Mouse (Mus musculus) G1E-ER4 (cell line): Measurements from ENCODE around the gene Cetn4. TPM values are rescaled to one million over a fixed set of nuclear protein-coding genes. Genes with fewer than 3 reads are reported as not detected.

ENCODE experiments used
- GATA1 ChIP-seq: IDR thresholded peaks from one replicate; pipeline ENCODE4 v1.8.0; 2012; ENCODE audit warnings: low read length, inconsistent platforms
- polyA plus RNA-seq: library from polyadenylated mRNA; stranded (reverse); fragments of >175 nt; gene quantifications from 2 replicates; pipeline ENCODE4 v1.2.3, GENCODE M21; 2012

Cetn4 gene
- polyA plus RNA-seq, 1 experiment, result 9.1 TPM

DNA sequence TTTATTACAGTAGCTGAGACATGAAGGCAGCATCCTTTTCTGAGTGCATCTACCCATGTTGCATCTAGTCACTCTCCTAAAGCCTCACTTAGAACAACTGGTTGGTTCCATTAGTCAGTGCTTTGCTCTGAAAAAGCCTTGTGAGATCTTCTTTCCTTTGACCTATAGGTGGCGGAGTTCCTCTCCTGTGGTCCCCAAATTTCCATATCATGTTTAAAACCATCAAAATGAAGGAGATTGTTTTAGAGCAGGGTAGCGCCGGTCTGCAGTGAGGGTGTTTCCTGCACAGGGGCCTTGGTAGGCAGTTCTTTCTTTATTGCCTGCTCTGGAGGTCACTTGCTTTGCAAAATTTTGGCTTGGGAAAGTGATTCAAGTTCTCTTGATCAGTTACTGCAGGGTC, 11.8 kb upstream of the Cetn4 start:
- no peak for TF ChIP-seq GATA1

DNA sequence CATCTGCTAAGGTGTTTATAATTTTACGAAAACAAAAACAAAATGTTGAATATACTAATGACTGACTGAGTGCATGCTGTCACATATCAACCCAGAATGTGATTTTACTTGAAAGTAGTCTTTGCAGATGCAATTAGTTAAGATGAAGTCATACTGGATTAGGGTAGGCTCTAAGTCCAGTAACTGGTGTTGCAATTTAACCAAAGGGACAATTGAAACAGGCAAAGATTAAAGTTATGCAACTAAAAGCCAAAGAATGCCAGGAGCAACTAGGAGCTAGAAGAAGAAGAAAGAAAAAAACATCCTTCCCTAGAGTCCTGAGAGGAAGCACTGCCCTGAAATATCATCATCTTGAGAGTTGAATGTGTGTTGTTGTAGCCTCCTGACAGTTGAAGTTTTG, 3.7 kb upstream of the Cetn4 start:
- TF ChIP-seq GATA1, result no peak

GRCm38 (mm10) chr3:37313371-37313770, 863 bp upstream of the Cetn4 start:
- no peak for TF ChIP-seq GATA1

DNA sequence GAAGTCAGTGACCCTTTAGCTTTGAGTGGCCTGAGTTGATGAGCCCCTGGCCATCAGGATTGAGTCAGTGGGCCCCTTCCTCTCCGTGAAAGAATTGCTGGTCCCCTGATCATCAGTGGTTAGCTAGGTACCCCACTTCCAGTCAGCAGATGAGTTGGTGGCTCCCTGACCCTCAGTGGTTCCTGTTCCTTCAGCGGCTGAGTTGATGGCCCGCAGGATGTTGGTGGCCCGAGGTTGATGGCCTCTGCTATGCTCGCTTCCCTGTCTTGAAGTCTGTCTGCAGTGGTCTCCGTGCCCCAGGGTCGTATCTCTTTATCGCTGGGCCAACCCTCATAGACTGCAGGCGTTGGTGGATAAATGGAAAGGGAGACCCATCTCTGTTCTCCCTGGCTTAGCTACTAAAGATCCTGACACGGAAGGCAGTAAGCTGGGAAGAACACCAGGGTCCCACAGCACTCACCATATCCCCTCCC, 575 bp downstream of the Cetn4 start:
- TF ChIP-seq GATA1, result no peak

DNA sequence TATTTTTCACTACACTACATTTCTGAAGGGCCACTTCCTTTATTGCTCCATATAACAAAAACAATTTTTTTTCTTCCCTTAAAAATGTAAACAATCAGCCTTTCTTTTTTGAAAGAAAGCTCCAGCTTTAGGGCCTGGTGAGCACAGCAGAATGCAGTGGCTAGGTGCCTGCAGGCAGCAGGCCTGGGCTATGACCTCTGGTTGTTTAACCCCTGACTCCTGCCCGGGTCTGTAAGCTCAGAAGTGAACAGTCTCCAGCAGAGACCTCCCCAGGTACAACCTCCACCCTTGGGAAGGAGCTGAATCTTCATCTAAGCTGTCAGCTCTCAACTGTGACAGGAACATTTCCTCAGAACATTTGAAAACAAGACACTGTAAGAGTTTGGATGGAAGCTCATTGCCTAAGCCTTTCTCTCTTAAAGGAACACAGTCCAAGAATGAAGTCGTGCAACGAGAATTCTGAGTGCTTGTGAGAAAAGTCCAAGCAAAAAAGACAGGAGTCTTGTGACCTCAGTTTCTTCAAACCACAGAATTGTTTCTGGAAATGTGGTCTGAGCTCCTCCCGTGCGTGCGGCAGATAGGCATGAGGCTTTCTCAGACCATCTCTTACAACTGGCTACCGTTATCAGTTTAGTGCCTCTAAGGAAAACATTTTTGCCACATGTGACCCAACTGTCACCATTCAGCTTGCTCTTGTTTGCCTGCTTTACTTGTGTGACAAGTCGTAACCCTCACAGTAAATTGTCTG, 8.9 kb downstream of the Cetn4 start:
- TF ChIP-seq GATA1, result peak; percentile 42

GRCm38 (mm10) chr3:37302685-37303084, 9.8 kb downstream of the Cetn4 start:
- TF ChIP-seq GATA1, result no peak

DNA sequence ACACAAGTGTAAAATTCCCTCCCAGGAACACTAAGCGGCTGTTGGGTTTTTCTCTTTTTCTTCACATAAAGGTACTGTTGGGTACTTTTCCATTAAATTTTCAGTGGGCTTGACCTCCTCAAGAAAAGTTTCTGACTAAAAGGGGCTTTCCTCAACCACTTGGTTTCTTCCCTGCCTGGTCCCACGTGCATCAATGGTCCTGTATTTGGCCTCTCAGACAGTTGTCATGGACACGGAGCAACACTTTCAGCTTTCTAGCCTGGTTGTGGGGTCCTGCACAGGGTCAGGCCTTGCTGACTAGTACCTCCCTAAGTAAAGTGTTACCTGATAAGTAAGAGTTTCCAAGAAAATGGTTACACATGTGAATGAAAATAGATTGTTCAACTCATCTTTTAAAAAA, 13.0 kb downstream of the Cetn4 start:
- no peak for TF ChIP-seq GATA1

- no peak for TF ChIP-seq GATA1
These were observed 19.9 kb downstream of the Cetn4 start for GRCm38 (mm10) chr3:37292654-37293053.

DNA sequence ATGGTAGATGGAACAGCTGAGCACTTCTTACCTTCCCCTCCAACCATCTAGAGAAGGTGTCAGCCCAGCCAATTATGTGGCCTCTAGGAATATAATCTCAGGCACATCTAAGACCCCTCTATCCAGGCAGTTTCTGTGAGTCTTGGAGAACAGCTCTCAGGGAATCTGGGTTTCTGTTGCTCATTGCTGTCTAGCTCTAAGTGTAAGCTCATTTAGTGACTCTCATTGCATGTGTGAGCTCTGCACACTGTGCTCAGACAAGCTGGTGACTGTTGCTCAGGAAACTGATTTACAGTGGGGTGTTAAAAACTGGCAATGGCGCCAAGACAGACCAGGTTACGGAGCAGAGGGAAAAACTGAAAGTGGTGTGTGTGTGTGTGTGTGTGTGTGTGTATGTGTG, 20.6 kb downstream of the Cetn4 start:
- TF ChIP-seq GATA1, result no peak

DNA sequence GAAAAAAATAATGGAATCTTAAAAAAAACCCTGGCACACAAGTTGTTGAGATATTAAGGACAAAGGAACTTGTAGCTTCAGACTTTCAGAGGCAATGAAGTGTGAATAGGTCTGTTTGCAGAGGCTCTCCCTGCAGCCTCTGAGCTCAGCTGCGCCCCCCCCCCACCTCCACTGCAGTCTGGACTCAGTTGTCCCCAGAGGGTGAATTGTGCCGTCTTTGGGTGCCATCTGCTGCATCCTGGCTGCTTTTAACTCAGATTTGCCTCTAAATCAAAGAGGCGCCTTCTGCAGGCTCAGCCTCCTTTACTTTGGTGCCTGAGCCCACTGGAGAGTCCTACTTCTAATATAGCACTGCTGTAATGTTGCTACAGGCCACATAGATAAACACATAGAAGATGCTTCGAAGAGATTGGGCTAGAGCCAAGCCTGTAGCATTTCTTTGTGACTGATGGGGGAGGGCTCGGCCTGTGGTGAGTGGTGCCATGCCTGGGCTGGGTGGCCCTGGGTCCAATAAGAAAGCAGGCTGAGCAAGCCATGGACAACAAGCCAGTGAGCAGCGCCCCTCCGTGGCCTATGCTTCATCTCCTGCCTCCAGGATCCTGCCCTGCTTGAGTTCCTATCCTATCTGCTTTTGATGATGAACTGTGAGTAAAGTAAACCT, 21.5 kb downstream of the Cetn4 start:
- no peak for TF ChIP-seq GATA1

DNA sequence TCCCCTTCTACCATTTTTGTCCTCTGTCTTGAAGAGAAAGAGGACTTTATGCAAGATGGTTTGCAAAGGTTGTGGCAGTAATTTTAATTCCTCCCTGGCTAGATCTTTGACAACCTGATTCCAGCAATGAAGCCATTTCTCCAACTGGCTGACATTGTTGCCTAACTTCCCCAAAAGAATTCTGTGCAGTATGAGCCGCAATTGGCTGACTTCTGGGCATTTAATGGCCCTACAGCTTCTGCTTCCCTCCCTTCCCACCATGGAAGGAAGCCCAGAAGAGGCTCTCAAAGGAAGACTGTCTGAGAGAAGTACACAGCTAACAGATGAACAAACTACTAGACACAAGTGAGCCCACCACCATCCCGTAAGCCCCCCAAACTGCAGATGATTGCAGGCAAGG, 23.3 kb downstream of the Cetn4 start:
- no peak for TF ChIP-seq GATA1

DNA sequence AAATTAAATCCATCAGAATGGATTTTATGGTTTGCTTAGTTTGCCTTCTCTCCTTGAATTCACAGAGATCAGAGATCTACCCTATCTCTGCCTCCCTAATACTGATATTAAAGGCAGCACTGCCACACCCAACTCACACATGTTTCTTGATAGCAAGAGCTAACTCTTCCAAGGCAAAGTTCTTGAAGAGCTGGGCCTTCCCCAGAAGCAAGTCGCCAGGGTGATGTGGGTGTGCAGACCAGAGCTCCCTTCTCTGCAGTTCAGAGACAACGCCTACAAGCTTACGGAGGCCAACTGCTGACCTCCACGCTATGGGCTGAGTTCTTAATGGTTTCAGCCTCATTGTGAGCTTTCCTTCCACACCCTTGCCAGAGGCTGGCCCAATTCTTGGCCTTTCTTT, 29.3 kb downstream of the Cetn4 start:
- TF ChIP-seq GATA1, result no peak

- TF ChIP-seq GATA1, result no peak
These were observed 30.1 kb downstream of the Cetn4 start for GRCm38 (mm10) chr3:37282299-37282922.

DNA sequence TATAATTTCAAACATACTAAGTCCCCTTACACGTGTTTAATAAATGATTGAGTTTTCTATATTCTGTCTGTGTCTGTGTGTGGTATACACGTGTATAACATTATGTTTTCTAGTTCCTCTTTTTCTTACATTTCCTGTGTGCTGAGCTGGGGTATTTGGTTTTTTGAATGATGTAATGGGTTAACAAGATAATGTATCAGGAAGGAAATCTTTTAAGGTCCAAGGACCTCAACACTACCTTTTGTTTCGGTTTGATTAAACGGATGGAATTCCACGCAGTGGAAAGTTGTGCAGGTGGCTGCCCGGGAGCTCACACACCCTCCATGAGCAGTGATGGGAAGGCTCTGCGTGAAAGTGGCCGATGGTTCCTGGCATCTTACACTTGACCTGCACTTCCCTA, 31.6 kb downstream of the Cetn4 start:
- no peak for TF ChIP-seq GATA1

DNA sequence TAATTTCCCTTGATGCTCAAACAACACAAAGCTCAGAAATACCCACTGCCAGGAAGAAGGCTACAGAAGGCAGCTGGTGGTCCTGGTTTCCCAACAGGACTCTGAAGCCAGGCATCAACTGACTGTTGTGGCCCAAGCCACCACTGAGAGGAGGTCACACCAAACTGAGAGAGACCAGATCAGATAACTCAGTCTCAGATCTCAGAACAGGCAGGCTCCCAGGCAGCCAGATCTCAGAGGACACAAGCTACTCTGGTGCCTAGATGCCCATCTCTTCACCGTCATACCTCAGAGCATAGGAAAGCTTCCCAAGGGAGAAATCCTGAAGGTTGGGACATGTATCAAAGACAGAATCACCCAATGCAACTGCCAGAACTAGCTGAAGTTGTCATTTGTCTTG, 32.3 kb downstream of the Cetn4 start:
- TF ChIP-seq GATA1, result no peak

- TF ChIP-seq GATA1, result peak; percentile 32
These were observed 37.8 kb downstream of the Cetn4 start for GRCm38 (mm10) chr3:37274661-37275060.

DNA sequence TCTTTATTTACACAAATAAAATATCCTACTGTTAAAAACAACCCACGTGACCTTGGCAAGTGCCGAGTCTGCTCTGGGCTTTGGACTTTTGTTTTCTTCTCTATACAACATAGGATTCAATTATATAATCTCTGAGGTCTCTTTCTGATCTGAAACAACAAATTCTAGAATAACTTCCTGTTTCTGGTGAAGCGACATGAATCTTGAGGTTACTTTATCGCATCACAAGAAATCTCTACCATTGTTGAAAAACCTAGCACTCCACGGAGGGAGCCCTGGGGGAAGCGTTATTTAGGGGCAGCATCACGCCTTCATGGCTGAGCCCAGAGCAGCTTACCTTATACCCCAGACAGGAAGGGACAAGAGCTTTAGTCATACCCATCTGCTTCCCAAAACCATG, 39.4 kb downstream of the Cetn4 start:
- no peak for TF ChIP-seq GATA1
